Mouse (Mus musculus): ENCODE data around the gene Nap1l4.

DNA sequence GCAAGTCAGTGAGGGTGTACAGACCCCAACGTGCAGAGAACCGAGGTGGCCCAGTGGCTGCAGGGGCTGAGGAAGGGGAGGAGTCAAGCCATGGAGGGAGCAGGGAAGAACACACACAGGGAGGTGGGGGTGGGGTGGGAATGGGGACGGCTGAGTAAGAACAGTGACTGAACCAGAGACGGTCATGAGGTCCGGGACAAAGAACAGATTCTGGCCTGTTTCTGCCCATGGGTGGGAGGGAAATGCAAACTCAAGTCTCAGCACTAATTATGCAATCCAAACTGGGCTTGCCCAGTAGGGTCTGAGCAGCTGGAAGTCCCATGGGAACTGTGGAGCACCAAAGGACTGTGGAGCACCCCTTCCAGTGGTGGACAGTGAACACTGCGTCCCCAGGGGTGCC, 66.4 kb downstream of the Nap1l4 start:
- no peak for TF ChIP-seq CTCF (IDR thresholded peaks at IDR 0.05; ENCODE audit: extremely low read depth, insufficient read depth, insufficient read length, insufficient replicate concordance)
- no peak for TF ChIP-seq POLR2A (IDR thresholded peaks at IDR 0.05; ENCODE audit: low read depth, low read length)
